Mouse (Mus musculus): ENCODE data around the gene Gadd45gip1.

- TF ChIP-seq CTCF (IDR thresholded peaks at IDR 0.05; ENCODE audit: borderline replicate concordance, insufficient read depth, low read depth, low read length) = no peak
- no peak for TF ChIP-seq POLR2A (IDR thresholded peaks at IDR 0.05; ENCODE audit: borderline replicate concordance, insufficient read depth, low read length)
These were observed 37.4 kb upstream of the Gadd45gip1 start for GRCm38 (mm10) chr8:84793791-84794485.
